ENCODE assay signal across 8 mouse cellular contexts in genomic region chr2:19275602-19276539, GRCm38 (mm10).
DNase-seq lines count a peak whose midpoint lies in the region; ATAC-seq and TF ChIP-seq lines count a peak whose summit lies in the region.

No protein-coding gene starts in this region.

- peak; percentile 30 for DNase-seq in Patski (ENCODE audit: low read depth, low spot score)
- DNase-seq in cerebellum, postnatal 10 days, result peak; percentile 94 to 98
- peak; percentile 54 to 73 for DNase-seq in frontal cortex, postnatal 10 days (ENCODE audit: low spot score in 2 of 2)
- peak; percentile 82 to 88 for DNase-seq in layer of hippocampus, postnatal 14 days (ENCODE audit: low spot score in 2 of 2)
- DNase-seq in lung, postnatal 10 days, result peak; percentile 89
- DNase-seq in ovary, postnatal 14 days (ENCODE audit: low spot score), result peak; percentile 91
- peak; percentile 72 to 91 for DNase-seq in thymus, postnatal 10 days (ENCODE audit: low spot score in 2 of 2)

- TF ChIP-seq CTCF in Patski (IDR thresholded peaks at IDR 0.05), result peak; percentile 97

- in situ Hi-C loops in Patski (cut with MboI; ENCODE audit: low pct_unique_long_range_greater_than_20kb), result loop anchor here (5.0 to 10.0 kb wide), 3 partner anchors 404 to 1251 kb away; no protein-coding TSS in a partner anchor

- H3K4me1 ChIP-seq in hindbrain, embryonic 12.5 days, result no peaks in the 10 kb centered on the region

- H3K9me3 ChIP-seq in hindbrain, embryonic 12.5 days (replicated peaks), result no peaks in the 10 kb centered on the region

- peak overlapping the region; percentile 69 for H3K9ac ChIP-seq in hindbrain, embryonic 12.5 days

- H3K4me3 ChIP-seq in hindbrain, embryonic 12.5 days, result peak overlapping the region; percentile 39

- peak; percentile 57 for ATAC-seq in Patski
- ATAC-seq in hindbrain, embryonic 12.5 days (ENCODE audit: low FRiP score), result peak; percentile 87

- no peaks in the 10 kb centered on the region for H3K36me3 ChIP-seq in hindbrain, embryonic 12.5 days

- 11% methylated on average over 25 of the region's 25 CpGs for WGBS in hindbrain, embryonic 12.5 days

- CTCF ChIA-PET in Patski (lab: Charles Lee), result interaction anchor here (0.6 to 1.3 kb wide), 3 partner anchors 366 to 501 kb away, joined by 3 to 4 read pairs (median 3); no protein-coding TSS in a partner anchor

- H3K4me2 ChIP-seq in hindbrain, embryonic 12.5 days (replicated peaks), result peak overlapping the region; percentile 66

- H3K27ac ChIP-seq in hindbrain, embryonic 12.5 days, result peak overlapping the region; percentile 78

- POLR2A ChIA-PET in Patski (lab: Charles Lee), result interaction anchor here (0.6 kb wide), 2 partner anchors 362 to 469 kb away, joined by 3 to 5 read pairs; no protein-coding TSS in a partner anchor

- peaks cover 20% of the 10 kb centered on the region for H3K27me3 ChIP-seq in Patski
- peaks cover under 1% of the 10 kb centered on the region; the same call in 1 of the 2 replicates for H3K27me3 ChIP-seq in hindbrain, embryonic 12.5 days

Comparison
In these comparisons a context has a peak if more than half of its experiments do, and no peak if none do; other contexts are left out.
1. Peak in every context shown above with its lines: DNase-seq, ATAC-seq, H3K4me3 ChIP-seq and H3K27ac ChIP-seq.
2. DNase-seq: peak in every context shown above with its lines; median percentile 96 in cerebellum, postnatal 10 days; 91 in ovary, postnatal 14 days; 89 in lung, postnatal 10 days; 85 in layer of hippocampus, postnatal 14 days; 82 in thymus, postnatal 10 days; 64 in frontal cortex, postnatal 10 days; 30 in Patski.